Mouse (Mus musculus) forebrain, embryonic 14.5 days (tissue): ENCODE data around the gene Pdhx. TPM values are rescaled to one million over a fixed set of nuclear protein-coding genes. Genes with fewer than 3 reads are reported as not detected.
A peak's percentile ranks its signal among the peaks of the same experiment; 100 is the strongest.

ENCODE experiments used
- ATAC-seq: fragments of 200-750 bp; cut with Nextera tagmentation; 2 replicates; pipeline ENCODE4 v1.8.0; 2017; ENCODE audit warnings: mild to moderate bottlenecking, moderate library complexity
- DNase-seq: peaks from one replicate; pipeline ENCODE4 v3.0.0-alpha.2; 2015; ENCODE audit warnings: low spot score
- H3K27ac ChIP-seq: fragments of 300-500 bp; sonication (generic); 2 replicates; pipeline ENCODE4 v1.5.1; 2014; ENCODE audit warnings: low read depth, mild to moderate bottlenecking, control low read depth, low read length, moderate library complexity
- H3K27me3 ChIP-seq: fragments of 300-500 bp; sonication (generic); replicated peaks from 2 replicates; pipeline ENCODE4 v1.6.1; 2014; ENCODE audit warnings: low read length, control low read depth, mixed read lengths; ENCODE audit not compliant: control insufficient read depth, insufficient read depth
- H3K36me3 ChIP-seq: fragments of 300-500 bp; sonication (generic); 2 replicates; pipeline ENCODE4 v1.6.1; 2014; ENCODE audit warnings: low read length, control low read depth; ENCODE audit not compliant: control insufficient read depth, insufficient read depth
- H3K4me1 ChIP-seq: fragments of 300-500 bp; sonication (generic); 2 replicates; pipeline ENCODE4 v1.6.1; 2014; ENCODE audit warnings: antibody characterized with exemption, low read length, control low read depth; ENCODE audit not compliant: control insufficient read depth, insufficient read depth
- H3K4me2 ChIP-seq: fragments of 300-500 bp; sonication (generic); 2 replicates; pipeline ENCODE4 v1.6.1; 2014; ENCODE audit warnings: mild to moderate bottlenecking, control low read depth, low read length
- H3K4me3 ChIP-seq: fragments of 300-500 bp; sonication (generic); 2 replicates; pipeline ENCODE4 v1.5.1; 2014; ENCODE audit warnings: low read depth, low read length, control low read depth
- H3K9ac ChIP-seq: fragments of 300-500 bp; sonication (generic); 2 replicates; pipeline ENCODE4 v1.6.1; 2014; ENCODE audit warnings: mild to moderate bottlenecking, low read length, control low read depth, moderate library complexity
- H3K9me3 ChIP-seq: fragments of 300-500 bp; sonication (generic); replicated peaks from 2 replicates; pipeline ENCODE4 v1.6.1; 2016; ENCODE audit warnings: low read length, control low read depth, mixed read lengths; ENCODE audit not compliant: control insufficient read depth
- WGBS: fragments of 180-500 bp; shearing (Covaris S2); extraction: QIAGEN DNeasy Blood & Tissue Kit; methylation state at CpG from one replicate; pipeline ENCODE4 v1.1.7; 2014; 5-methylcytosine and 5-hydroxymethylcytosine counted together
- polyA plus RNA-seq: library from polyadenylated mRNA; unstranded; fragments of >200 nt; fragmentation: Nextera tagmentation; extraction: Ambion mirVana; gene quantifications from 2 replicates; pipeline ENCODE4 v1.2.1, GENCODE M21; 2014

The Pdhx gene
- polyA plus RNA-seq, 1 experiment from 2014 or later: 63.8 TPM

DNA sequence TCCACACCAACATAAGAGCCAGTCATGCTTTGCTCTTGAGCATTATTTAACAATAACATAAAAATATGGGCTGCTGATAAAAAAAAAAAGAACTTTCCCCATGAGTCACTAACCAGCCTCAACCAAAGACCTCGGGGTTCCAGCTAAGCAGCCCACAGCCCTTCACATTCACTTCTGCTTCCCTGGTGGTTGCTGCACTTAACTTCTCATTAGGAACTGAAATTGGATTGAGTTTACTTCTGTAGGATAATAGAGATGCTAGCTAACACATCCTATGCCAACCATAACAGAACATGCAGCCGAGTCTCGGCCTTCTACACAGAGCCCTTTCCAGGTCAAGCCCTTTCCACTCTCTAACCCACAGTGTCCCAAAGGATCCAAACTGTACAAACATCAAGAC lies 65.1 kb downstream of the Pdhx start:
- no peaks in the 10 kb centered on the region for H3K36me3 ChIP-seq
- H3K4me3 ChIP-seq: no peak overlapping the region
- no peak overlapping the region for H3K9ac ChIP-seq
- no peaks in the 10 kb centered on the region for H3K9me3 ChIP-seq
- WGBS: 92% methylated on average over 3 of the region's 3 CpGs
- H3K4me1 ChIP-seq: no peaks in the 10 kb centered on the region
- H3K27ac ChIP-seq: no peak overlapping the region
- no peak overlapping the region for H3K4me2 ChIP-seq
- no peak for ATAC-seq
- no peaks in the 10 kb centered on the region for H3K27me3 ChIP-seq
- no peak for DNase-seq

DNA sequence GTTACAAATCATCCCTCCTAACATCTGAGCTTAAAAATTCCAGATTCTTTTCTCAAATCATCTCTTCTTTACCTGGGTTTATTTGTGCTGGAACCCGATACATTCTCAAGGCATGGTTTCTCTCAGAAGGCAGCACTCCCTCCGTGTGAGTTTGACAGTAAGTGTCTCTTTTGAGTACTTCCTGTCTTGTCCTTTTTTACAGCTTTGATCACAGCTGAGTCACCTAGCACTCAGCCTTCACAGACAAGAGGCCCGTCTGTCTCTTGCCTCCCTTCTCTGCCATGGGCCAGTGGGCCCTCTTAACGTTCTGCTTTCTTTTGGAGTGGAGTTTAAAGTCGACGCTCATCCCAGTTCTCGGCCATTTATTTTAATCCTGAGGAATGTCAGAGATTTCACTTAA lies 68.7 kb downstream of the Pdhx start:
- Histone ChIP-seq H3K36me3 (no peaks in the 10 kb centered on the region), H3K9ac (no peak overlapping the region), H3K9me3 (no peaks in the 10 kb centered on the region), H3K4me2 (no peak overlapping the region), H3K27ac (no peak overlapping the region), H3K27me3 (no peaks in the 10 kb centered on the region), H3K4me1 (no peaks in the 10 kb centered on the region), H3K4me3 (no peak overlapping the region)
- DNase-seq (no peak), ATAC-seq (no peak)
- 70% methylated on average over 7 of the region's 7 CpGs for WGBS

GRCm38 (mm10) chr2:102999153-102999575 lies 74.1 kb downstream of the Pdhx start:
- no peaks in the 10 kb centered on the region for H3K9me3 ChIP-seq
- no peaks in the 10 kb centered on the region for H3K27me3 ChIP-seq
- ATAC-seq (no peak), DNase-seq (no peak)
- no peaks in the 10 kb centered on the region for H3K4me1 ChIP-seq
- H3K27ac ChIP-seq: no peak overlapping the region
- no peak overlapping the region for H3K4me2 ChIP-seq
- 79% methylated on average over 6 of the region's 6 CpGs for WGBS
- no peak overlapping the region for H3K4me3 ChIP-seq
- no peaks in the 10 kb centered on the region for H3K36me3 ChIP-seq
- no peak overlapping the region for H3K9ac ChIP-seq

- WGBS: 35% methylated on average over 5 of the region's 5 CpGs
- no peak overlapping the region for H3K27ac ChIP-seq
- DNase-seq (no peak), ATAC-seq (no peak)
- H3K36me3 ChIP-seq: no peaks in the 10 kb centered on the region
- H3K9ac ChIP-seq: no peak overlapping the region
- H3K4me2 ChIP-seq: no peak overlapping the region
- H3K27me3 ChIP-seq: no peaks in the 10 kb centered on the region
- no peak overlapping the region for H3K4me3 ChIP-seq
- no peaks in the 10 kb centered on the region for H3K4me1 ChIP-seq
- H3K9me3 ChIP-seq: no peaks in the 10 kb centered on the region
Observed at GRCm38 (mm10) chr2:102998356-102998755, 75.0 kb downstream of the Pdhx start.

- ATAC-seq (no peak), DNase-seq (no peak)
- Histone ChIP-seq H3K4me3 (no peak overlapping the region), H3K9ac (no peak overlapping the region), H3K27me3 (no peaks in the 10 kb centered on the region), H3K4me2 (no peak overlapping the region), H3K27ac (no peak overlapping the region), H3K4me1 (no peaks in the 10 kb centered on the region), H3K36me3 (no peaks in the 10 kb centered on the region), H3K9me3 (no peaks in the 10 kb centered on the region)
- 82% methylated on average over 1 of the region's 1 CpGs for WGBS
Observed at GRCm38 (mm10) chr2:102997874-102998273, 75.4 kb downstream of the Pdhx start.

DNA sequence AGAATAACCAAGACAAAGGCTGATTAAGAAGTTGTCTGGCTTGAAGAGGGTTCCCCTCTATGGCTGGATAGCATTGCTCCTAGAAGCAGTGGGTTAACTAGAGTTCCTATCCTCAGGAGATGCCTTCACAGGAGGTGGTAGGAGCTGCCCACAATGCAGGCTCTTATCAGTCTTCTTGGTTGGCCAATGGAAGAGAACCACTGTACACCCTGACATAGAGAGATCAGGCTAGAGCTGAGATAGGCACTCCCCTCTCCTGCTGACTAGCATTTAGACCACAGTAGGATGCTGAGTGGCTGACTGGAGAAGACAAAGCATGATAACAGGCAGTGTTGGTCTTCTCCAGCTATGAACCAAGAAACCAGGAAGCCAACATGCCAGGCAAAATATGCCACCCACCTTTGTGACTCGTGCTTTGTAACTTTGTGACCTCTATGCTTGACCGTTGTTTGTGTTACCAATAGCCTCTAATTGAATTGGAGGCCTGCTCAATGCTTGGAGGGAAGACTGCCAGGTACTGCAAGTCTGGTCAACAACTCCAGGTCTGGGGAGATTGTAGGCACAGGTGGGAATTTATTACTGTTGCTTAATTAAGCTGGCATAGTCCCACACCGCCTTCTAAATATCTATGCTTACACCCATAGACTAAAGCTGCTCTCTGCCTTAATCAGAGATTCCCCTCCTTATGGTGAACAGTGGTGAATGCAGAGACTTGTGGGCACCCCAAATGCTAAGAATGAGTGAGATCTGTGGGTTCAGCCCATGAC lies 79.3 kb downstream of the Pdhx start:
- Histone ChIP-seq H3K4me2 (no peak overlapping the region), H3K27me3 (no peaks in the 10 kb centered on the region), H3K9ac (no peak overlapping the region), H3K36me3 (no peaks in the 10 kb centered on the region), H3K27ac (no peak overlapping the region), H3K4me1 (no peaks in the 10 kb centered on the region), H3K9me3 (no peaks in the 10 kb centered on the region), H3K4me3 (no peak overlapping the region)
- no peak for DNase-seq
- WGBS: 91% methylated on average over 3 of the region's 3 CpGs
- ATAC-seq: no peak

DNA sequence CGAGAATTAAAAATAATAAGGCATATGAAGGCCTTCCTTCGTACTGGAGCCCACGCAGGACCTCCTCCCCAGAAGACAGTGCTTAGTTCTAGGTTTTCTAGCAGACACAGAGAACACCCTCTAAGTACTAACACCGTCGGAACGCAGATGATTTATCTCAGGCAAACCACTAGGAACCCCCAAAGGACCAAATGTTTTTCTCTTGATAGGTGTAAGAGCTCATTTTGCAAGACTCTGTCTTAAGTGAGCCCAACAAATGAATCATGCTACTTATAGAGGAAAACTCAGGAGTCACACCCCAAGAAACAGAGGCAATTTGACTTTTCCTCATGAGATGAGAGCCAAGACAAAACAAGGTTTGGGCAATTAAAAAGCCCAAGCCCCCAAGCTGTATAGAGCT lies 80.9 kb downstream of the Pdhx start:
- Histone ChIP-seq H3K36me3 (no peaks in the 10 kb centered on the region), H3K4me3 (no peak overlapping the region), H3K27me3 (no peaks in the 10 kb centered on the region), H3K9me3 (no peaks in the 10 kb centered on the region), H3K9ac (no peak overlapping the region), H3K27ac (no peak overlapping the region), H3K4me1 (no peaks in the 10 kb centered on the region), H3K4me2 (no peak overlapping the region)
- 90% methylated on average over 6 of the region's 6 CpGs for WGBS
- DNase-seq (no peak), ATAC-seq (no peak)

DNA sequence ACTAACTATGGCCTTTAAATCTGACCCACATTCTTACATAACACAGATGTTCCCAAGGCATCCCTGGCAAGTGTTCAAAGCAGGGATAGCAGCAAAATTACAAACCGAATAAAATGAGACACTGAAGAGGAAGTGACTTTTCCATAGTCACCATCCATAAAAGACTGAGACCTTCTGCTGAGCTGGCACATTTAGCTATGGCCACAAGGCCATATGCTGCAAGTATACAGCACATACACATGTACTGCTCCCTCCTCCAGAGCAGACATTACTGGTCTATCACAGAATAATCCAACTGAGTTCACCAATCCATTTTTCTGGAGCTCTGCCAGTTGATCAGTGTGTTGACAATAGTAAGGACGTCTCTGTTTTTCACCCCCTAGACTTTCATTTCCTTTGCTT lies 83.0 kb downstream of the Pdhx start:
- DNase-seq (peak; percentile 3), ATAC-seq (no peak)
- Histone ChIP-seq H3K27ac (no peak overlapping the region), H3K4me1 (no peaks in the 10 kb centered on the region), H3K9me3 (no peaks in the 10 kb centered on the region), H3K9ac (no peak overlapping the region), H3K36me3 (no peaks in the 10 kb centered on the region), H3K4me3 (no peak overlapping the region), H3K27me3 (no peaks in the 10 kb centered on the region), H3K4me2 (no peak overlapping the region)
- WGBS: 71% methylated on average over 2 of the region's 2 CpGs

DNA sequence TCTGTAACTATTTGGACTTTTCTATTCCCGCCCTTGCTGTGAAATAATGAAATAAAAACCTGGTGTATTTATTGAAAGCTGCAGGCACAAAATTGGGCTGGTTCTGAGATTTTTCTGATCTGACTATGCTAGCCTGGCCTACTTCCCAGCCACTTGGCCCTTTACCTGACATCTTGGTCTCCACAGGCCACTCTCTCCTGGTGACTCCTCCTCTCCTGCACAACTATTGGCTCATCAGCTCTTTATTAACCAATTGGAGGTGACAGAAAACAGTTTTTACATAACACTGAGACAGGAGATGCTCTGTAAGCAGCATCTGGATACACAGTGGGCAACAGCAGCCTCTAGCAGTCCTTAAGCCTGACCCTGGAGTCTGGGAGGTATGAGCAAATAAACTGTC lies 83.9 kb downstream of the Pdhx start:
- no peaks in the 10 kb centered on the region for H3K4me1 ChIP-seq
- no peak overlapping the region for H3K27ac ChIP-seq
- WGBS: 93% methylated on average over 1 of the region's 1 CpGs
- no peaks in the 10 kb centered on the region for H3K36me3 ChIP-seq
- H3K9me3 ChIP-seq: no peaks in the 10 kb centered on the region
- no peak overlapping the region for H3K9ac ChIP-seq
- no peak overlapping the region for H3K4me3 ChIP-seq
- no peak for ATAC-seq
- no peak overlapping the region for H3K4me2 ChIP-seq
- DNase-seq: no peak
- H3K27me3 ChIP-seq: no peaks in the 10 kb centered on the region
